Mouse (Mus musculus): ENCODE results near the gene Snrnp25. TPM values are rescaled to one million over a fixed set of nuclear protein-coding genes. Genes with fewer than 3 reads are reported as not detected.

Snrnp25 gene
- total and polyA plus RNA-seq, 2 experiments: 7.6 to 10.9 TPM

GRCm38 (mm10) chr11:32223297-32223967 lies 18.2 kb downstream of the Snrnp25 start:
- Histone ChIP-seq H3K9ac (ENCODE audit: low read depth, low read length) (no peak overlapping the region), H3K4me1 (ENCODE audit: control insufficient read depth, insufficient read depth, low read length) (peaks cover 19% of the 10 kb centered on the region), H3K4me3 (ENCODE audit: insufficient read depth, low read depth, low read length) (no peak overlapping the region), H3K36me3 (ENCODE audit: control insufficient read depth, insufficient read depth, low read length) (no peaks in the 10 kb centered on the region), H3K27ac (replicated peaks; ENCODE audit: insufficient read depth, low read depth, low read length) (no peak overlapping the region), H3K27me3 (ENCODE audit: control insufficient read depth, insufficient read depth, low read length) (no peaks in the 10 kb centered on the region), H3K79me2 (ENCODE audit: control insufficient read depth, insufficient read depth, low read length) (no peaks in the 10 kb centered on the region)
- no peak for DNase-seq (ENCODE audit: extremely low read depth, low read depth, low spot score)
- WGBS: 83% methylated on average over 4 of the region's 4 CpGs
- TF ChIP-seq CTCF (IDR thresholded peaks at IDR 0.05; ENCODE audit: low read depth, low read length): no peak
- no peak for TF ChIP-seq POLR2A (IDR thresholded peaks at IDR 0.05; ENCODE audit: extremely low read depth, insufficient read depth, low read length)

DNA sequence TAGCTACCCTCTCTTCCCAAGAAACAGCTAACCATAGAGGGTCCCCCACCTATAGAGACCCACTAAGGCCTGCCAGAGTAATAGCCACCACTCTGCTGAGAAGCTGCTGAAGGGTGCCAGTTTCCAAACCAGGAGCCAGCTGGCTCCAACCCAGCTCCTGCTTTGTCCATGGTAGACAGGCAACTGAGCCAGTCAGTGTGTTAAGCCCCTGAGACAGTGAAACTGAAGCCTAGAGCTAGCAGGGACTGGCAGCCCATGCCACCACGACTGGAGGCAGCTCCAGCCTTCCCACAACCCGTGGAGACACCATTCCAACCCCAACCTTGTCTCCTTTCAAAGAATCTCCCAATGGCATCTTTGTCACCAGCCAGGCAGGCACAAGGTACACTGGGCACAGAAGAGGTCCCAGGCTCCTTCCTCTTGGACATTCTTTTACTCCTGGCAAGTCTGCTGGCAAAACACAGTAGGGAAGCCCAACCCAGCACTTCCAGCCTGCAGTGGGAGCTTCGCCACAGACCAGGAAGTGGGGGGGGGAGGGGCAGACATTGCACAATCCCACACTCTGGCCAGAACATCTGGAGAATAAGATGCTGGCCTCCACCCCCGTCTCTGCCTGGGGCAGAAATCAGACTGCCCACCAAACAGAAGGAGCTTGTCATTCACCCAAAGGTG lies 19.4 kb downstream of the Snrnp25 start:
- H3K9ac ChIP-seq (ENCODE audit: low read depth, low read length): no peak overlapping the region
- TF ChIP-seq POLR2A (IDR thresholded peaks at IDR 0.05; ENCODE audit: extremely low read depth, insufficient read depth, low read length): no peak
- no peak for TF ChIP-seq CTCF (IDR thresholded peaks at IDR 0.05; ENCODE audit: low read depth, low read length)
- 8% methylated on average over 4 of the region's 4 CpGs for WGBS
- DNase-seq (ENCODE audit: extremely low read depth, low read depth, low spot score): peak; percentile 63
- H3K79me2 ChIP-seq (ENCODE audit: control insufficient read depth, insufficient read depth, low read length): no peaks in the 10 kb centered on the region
- H3K27ac ChIP-seq (replicated peaks; ENCODE audit: insufficient read depth, low read depth, low read length): peak overlapping the region; percentile 49
- H3K27me3 ChIP-seq (ENCODE audit: control insufficient read depth, insufficient read depth, low read length): no peaks in the 10 kb centered on the region
- H3K4me3 ChIP-seq (ENCODE audit: insufficient read depth, low read depth, low read length): no peak overlapping the region
- H3K4me1 ChIP-seq (ENCODE audit: control insufficient read depth, insufficient read depth, low read length): peaks cover 19% of the 10 kb centered on the region
- no peaks in the 10 kb centered on the region for H3K36me3 ChIP-seq (ENCODE audit: control insufficient read depth, insufficient read depth, low read length)

DNA sequence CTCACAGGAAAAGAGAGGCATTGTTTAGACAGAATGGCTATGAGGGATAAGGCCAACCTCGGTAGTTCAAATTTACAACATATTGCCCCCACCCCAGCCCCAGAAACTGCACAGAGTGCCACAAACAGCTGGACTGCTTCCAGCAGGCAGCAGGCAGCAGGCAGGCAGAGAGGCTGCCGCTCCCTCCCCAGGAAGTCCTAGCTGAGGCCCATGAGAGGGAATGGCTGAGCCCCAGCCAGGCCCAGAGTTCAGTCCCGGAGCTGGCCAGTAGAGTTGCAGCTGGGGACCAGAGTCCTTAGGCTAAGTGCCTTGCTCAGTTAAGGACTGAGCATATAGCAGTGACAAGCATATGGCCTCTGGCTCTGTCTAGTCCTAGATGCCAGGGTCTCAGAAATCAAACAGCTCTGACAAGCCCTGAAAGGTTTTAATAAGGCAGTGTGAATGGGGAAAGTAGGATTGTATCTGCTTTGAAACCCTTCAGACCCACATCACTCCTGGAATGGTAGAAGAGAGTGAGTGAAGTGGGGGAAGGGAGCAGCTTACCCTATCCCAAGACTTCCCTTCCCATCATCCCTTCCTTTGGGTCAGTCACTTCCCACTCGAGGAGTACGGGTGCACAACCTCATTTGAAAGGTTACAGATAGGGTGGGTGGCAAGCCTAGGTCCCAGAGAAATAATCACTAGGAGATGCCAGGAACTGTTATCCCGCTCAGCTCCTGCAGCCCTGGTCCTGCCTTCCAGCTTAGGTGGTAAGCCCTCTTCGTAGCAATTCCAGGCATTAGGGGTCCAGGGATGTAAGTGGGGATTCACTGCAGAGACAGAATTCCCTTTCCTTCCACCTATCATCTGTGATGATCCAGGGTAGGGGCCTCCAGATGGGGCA lies 20.2 kb downstream of the Snrnp25 start:
- Histone ChIP-seq H3K36me3 (ENCODE audit: control insufficient read depth, insufficient read depth, low read length) (no peaks in the 10 kb centered on the region), H3K27ac (replicated peaks; ENCODE audit: insufficient read depth, low read depth, low read length) (peak overlapping the region; percentile 49), H3K4me3 (ENCODE audit: insufficient read depth, low read depth, low read length) (no peak overlapping the region), H3K79me2 (ENCODE audit: control insufficient read depth, insufficient read depth, low read length) (no peaks in the 10 kb centered on the region), H3K9ac (ENCODE audit: low read depth, low read length) (no peak overlapping the region), H3K4me1 (ENCODE audit: control insufficient read depth, insufficient read depth, low read length) (peaks cover 19% of the 10 kb centered on the region), H3K27me3 (ENCODE audit: control insufficient read depth, insufficient read depth, low read length) (no peaks in the 10 kb centered on the region)
- TF ChIP-seq POLR2A (IDR thresholded peaks at IDR 0.05; ENCODE audit: extremely low read depth, insufficient read depth, low read length): no peak
- TF ChIP-seq CTCF (IDR thresholded peaks at IDR 0.05; ENCODE audit: low read depth, low read length): no peak
- no peak for DNase-seq (ENCODE audit: extremely low read depth, low read depth, low spot score)
- WGBS: 51% methylated on average over 7 of the region's 7 CpGs

DNA sequence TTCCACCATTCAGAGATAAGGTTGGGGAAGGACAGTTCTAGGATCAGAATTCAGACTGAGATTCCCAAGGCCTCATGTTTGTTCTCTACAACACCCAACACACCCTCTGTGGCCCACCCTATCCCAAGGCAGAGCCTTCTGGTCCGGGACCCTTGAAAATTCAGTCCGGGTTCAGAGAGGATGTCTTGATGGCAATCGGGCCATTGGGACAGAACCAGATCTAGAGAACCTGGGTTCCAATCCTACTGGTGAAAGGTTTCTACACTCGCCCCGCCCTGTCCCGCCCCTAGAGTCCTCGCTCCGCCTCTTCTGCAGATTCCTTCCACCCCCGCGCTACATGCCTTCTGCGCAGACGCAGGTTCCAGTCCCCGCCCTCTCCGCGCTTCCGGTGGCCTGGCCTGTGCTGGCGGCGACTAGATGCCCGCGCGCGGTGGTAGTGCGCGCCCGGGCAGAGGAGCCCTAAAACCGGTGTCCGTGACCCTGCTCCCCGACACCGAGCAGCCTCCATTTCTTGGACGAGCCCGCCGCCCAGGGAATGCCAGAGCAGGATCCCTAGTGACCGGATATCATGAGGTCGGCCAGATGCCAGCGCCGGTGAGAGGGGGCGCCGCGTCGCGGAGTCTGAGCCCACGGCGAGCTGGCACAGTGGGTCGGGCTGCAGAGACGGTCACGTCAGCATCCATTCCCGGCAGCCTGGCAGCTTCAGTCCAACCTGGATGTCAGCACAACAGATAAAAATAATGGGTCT lies 21.1 kb downstream of the Snrnp25 start, which contains the start of gene Mpg:
TSS of gene Mpg (plus strand) at position 382 of the 748 bp plus-strand sequence.
- WGBS: 3% methylated on average over 45 of the region's 47 CpGs
- Histone ChIP-seq H3K27ac (replicated peaks; ENCODE audit: insufficient read depth, low read depth, low read length) (peak within 1 kb of the TSS; percentile 81), H3K36me3 (ENCODE audit: control insufficient read depth, insufficient read depth, low read length) (no peaks in the 10 kb centered on the region; the same call in 1 of the 2 replicates), H3K27me3 (ENCODE audit: control insufficient read depth, insufficient read depth, low read length) (no peaks in the 10 kb centered on the region), H3K4me3 (ENCODE audit: insufficient read depth, low read depth, low read length) (peak within 1 kb of the TSS; percentile 96), H3K9ac (ENCODE audit: low read depth, low read length) (peak within 1 kb of the TSS; percentile 98), H3K79me2 (ENCODE audit: control insufficient read depth, insufficient read depth, low read length) (no peaks in the 10 kb centered on the region), H3K4me1 (ENCODE audit: control insufficient read depth, insufficient read depth, low read length) (peaks cover 18% of the 10 kb centered on the region)
- peak; percentile 93 for TF ChIP-seq POLR2A (IDR thresholded peaks at IDR 0.05; ENCODE audit: extremely low read depth, insufficient read depth, low read length)
- TF ChIP-seq CTCF (IDR thresholded peaks at IDR 0.05; ENCODE audit: low read depth, low read length): no peak
- peak; percentile 76 for DNase-seq (ENCODE audit: extremely low read depth, low read depth, low spot score)

DNA sequence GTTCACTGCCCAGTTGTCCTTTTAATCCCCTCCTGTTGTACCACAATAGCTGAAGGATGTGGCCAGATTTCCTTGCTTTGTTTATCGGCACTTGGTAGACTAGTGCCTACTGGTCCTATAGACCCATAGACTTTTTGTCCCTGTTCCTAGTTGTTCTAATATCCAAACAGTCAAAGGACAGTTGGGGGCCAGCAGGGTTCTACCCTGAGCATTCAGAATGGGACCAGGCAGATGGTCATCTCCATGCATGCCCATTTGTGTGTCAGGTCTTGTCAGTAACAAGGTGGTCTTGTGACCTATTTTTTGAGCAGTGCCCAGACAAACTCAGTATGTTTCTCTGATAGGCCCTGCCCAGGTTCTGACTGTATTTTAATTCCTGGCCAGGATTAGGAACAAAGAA lies 21.8 kb downstream of the Snrnp25 start:
- Histone ChIP-seq H3K27ac (replicated peaks; ENCODE audit: insufficient read depth, low read depth, low read length) (no peak overlapping the region), H3K9ac (ENCODE audit: low read depth, low read length) (peak overlapping the region; percentile 98), H3K4me1 (ENCODE audit: control insufficient read depth, insufficient read depth, low read length) (peaks cover 18% of the 10 kb centered on the region), H3K4me3 (ENCODE audit: insufficient read depth, low read depth, low read length) (peak overlapping the region; percentile 96), H3K79me2 (ENCODE audit: control insufficient read depth, insufficient read depth, low read length) (no peaks in the 10 kb centered on the region), H3K27me3 (ENCODE audit: control insufficient read depth, insufficient read depth, low read length) (no peaks in the 10 kb centered on the region), H3K36me3 (ENCODE audit: control insufficient read depth, insufficient read depth, low read length) (peaks cover 2% of the 10 kb centered on the region; the same call in 1 of the 2 replicates)
- TF ChIP-seq CTCF (IDR thresholded peaks at IDR 0.05; ENCODE audit: low read depth, low read length): no peak
- TF ChIP-seq POLR2A (IDR thresholded peaks at IDR 0.05; ENCODE audit: extremely low read depth, insufficient read depth, low read length): no peak
- DNase-seq (ENCODE audit: extremely low read depth, low read depth, low spot score): no peak
- WGBS: 49% methylated on average over 1 of the region's 1 CpGs

Measured in liver, adult 2 months (tissue).